Mouse (Mus musculus) liver, postnatal 0 days (tissue): ENCODE measurements around the gene Nanos3.

Experiments
- CTCF ChIP-seq: sonication (generic); IDR thresholded peaks from 2 replicates; pipeline ENCODE4 v1.5.1; 2016; ENCODE audit warnings: antibody characterized with exemption, low read depth
- EP300 ChIP-seq: IDR thresholded peaks from 2 replicates; pipeline ENCODE4 v1.6.1; 2016; ENCODE audit warnings: antibody characterized with exemption, low read depth, mild to moderate bottlenecking

GRCm38 (mm10) chr8:84211202-84211601 lies 26.2 kb upstream of the Nanos3 start:
- TF ChIP-seq CTCF (no peak), EP300 (no peak)
